Mouse (Mus musculus) forebrain, embryonic 14.5 days (tissue): Measurements from ENCODE around the gene Tnk2. TPM values are rescaled to one million over a fixed set of nuclear protein-coding genes. Genes with fewer than 3 reads are reported as not detected.

ENCODE experiments used
- ATAC-seq: fragments of 200-750 bp; cut with Nextera tagmentation; 2 replicates; pipeline ENCODE4 v1.8.0; 2017; ENCODE audit warnings: mild to moderate bottlenecking, moderate library complexity
- DNase-seq: peaks from one replicate; pipeline ENCODE4 v3.0.0-alpha.2; 2015; ENCODE audit warnings: low spot score
- H3K27ac ChIP-seq: fragments of 300-500 bp; sonication (generic); 2 replicates; pipeline ENCODE4 v1.5.1; 2014; ENCODE audit warnings: low read depth, mild to moderate bottlenecking, control low read depth, low read length, moderate library complexity
- H3K27me3 ChIP-seq: fragments of 300-500 bp; sonication (generic); replicated peaks from 2 replicates; pipeline ENCODE4 v1.6.1; 2014; ENCODE audit warnings: low read length, control low read depth, mixed read lengths; ENCODE audit not compliant: control insufficient read depth, insufficient read depth
- H3K36me3 ChIP-seq: fragments of 300-500 bp; sonication (generic); 2 replicates; pipeline ENCODE4 v1.6.1; 2014; ENCODE audit warnings: low read length, control low read depth; ENCODE audit not compliant: control insufficient read depth, insufficient read depth
- H3K4me1 ChIP-seq: fragments of 300-500 bp; sonication (generic); 2 replicates; pipeline ENCODE4 v1.6.1; 2014; ENCODE audit warnings: antibody characterized with exemption, low read length, control low read depth; ENCODE audit not compliant: control insufficient read depth, insufficient read depth
- H3K4me2 ChIP-seq: fragments of 300-500 bp; sonication (generic); 2 replicates; pipeline ENCODE4 v1.6.1; 2014; ENCODE audit warnings: mild to moderate bottlenecking, control low read depth, low read length
- H3K4me3 ChIP-seq: fragments of 300-500 bp; sonication (generic); 2 replicates; pipeline ENCODE4 v1.5.1; 2014; ENCODE audit warnings: low read depth, low read length, control low read depth
- H3K9ac ChIP-seq: fragments of 300-500 bp; sonication (generic); 2 replicates; pipeline ENCODE4 v1.6.1; 2014; ENCODE audit warnings: mild to moderate bottlenecking, low read length, control low read depth, moderate library complexity
- H3K9me3 ChIP-seq: fragments of 300-500 bp; sonication (generic); replicated peaks from 2 replicates; pipeline ENCODE4 v1.6.1; 2016; ENCODE audit warnings: low read length, control low read depth, mixed read lengths; ENCODE audit not compliant: control insufficient read depth
- WGBS: fragments of 180-500 bp; shearing (Covaris S2); extraction: QIAGEN DNeasy Blood & Tissue Kit; methylation state at CpG from one replicate; pipeline ENCODE4 v1.1.7; 2014; 5-methylcytosine and 5-hydroxymethylcytosine counted together
- polyA plus RNA-seq: library from polyadenylated mRNA; unstranded; fragments of >200 nt; fragmentation: Nextera tagmentation; extraction: Ambion mirVana; gene quantifications from 2 replicates; pipeline ENCODE4 v1.2.1, GENCODE M21; 2014

Tnk2 gene
- polyA plus RNA-seq, 1 experiment from 2014 or later, result 11.2 TPM

DNA sequence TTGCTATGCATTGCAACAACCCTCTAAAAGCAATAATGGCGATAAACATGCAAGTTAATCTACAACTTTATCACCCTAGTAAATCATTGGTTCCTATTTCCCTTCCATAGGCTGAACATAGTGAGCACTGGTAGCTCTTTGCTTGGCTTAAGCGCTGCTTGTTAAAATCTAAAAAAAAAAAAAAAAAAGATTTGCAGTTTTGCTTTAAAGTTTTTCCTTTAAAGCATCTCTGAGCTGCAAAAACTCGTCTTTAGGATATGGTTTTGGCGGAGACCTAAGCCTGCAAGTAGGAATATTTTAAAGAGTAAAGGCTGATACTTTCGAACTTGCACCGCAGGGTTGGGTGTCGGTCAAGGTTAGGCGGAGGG lies 35.3 kb upstream of the Tnk2 start:
- no peaks in the 10 kb centered on the region for H3K27me3 ChIP-seq
- DNase-seq (no peak), ATAC-seq (no peak)
- peak overlapping the region; percentile 95; the same call in 1 of the 2 replicates for H3K27ac ChIP-seq
- H3K4me1 ChIP-seq, result peaks cover 9% of the 10 kb centered on the region
- no peaks in the 10 kb centered on the region for H3K9me3 ChIP-seq
- WGBS, result 13% methylated on average over 8 of the region's 8 CpGs
- no peaks in the 10 kb centered on the region for H3K36me3 ChIP-seq
- peak overlapping the region; percentile 88 for H3K4me3 ChIP-seq
- peak overlapping the region; percentile 49 for H3K9ac ChIP-seq
- H3K4me2 ChIP-seq, result peak overlapping the region; percentile 68

DNA sequence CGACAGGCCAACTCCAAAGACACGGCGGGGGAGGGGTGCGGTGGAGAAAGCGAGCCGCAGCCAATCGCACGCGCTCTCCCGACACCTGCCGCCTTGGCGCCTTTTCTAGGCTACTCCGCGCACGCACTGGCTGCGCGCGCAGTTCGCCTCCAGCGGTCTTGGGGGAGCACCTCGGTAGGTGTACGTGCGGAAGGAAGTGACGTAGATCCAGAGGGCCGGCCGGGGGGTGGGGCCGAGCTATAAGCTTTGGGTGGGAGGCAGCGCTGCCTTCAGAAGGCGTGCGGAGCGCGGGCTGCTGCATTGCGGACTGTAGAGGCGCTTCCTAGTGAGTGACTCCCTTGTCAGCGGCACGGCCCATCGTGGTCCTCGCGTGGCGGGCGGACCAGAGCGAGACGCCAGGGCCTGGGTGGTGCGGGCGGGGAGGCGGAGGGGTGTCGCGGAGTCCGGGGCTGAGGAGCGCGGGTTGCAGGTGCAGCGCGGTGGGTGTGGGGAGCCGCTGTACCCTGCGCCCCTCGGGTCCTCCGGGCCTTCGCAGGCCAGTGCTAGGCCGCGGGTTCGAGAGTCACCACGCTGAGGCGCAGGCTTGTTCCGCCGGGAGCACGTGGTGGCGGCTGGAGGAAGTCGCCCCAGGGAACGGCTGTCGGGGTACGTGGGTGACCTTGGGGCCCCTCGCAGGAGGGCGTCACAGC lies 34.8 kb upstream of the Tnk2 start, which contains the start of gene Tfrc:
TSS of gene Tfrc (plus strand) at position 209 of the 689 bp plus-strand sequence.
- peak within 1 kb of the TSS; percentile 68 for H3K4me2 ChIP-seq
- under 1% methylated on average over 73 of the region's 73 CpGs for WGBS
- H3K27me3 ChIP-seq, result no peaks in the 10 kb centered on the region
- peak within 1 kb of the TSS; percentile 88 for H3K4me3 ChIP-seq
- peaks cover 9% of the 10 kb centered on the region for H3K4me1 ChIP-seq
- DNase-seq (peak; percentile 100), ATAC-seq (peak; percentile 99)
- H3K36me3 ChIP-seq, result no peaks in the 10 kb centered on the region; the same call in 1 of the 2 replicates
- no peaks in the 10 kb centered on the region for H3K9me3 ChIP-seq
- H3K27ac ChIP-seq, result peak within 1 kb of the TSS; percentile 95
- H3K9ac ChIP-seq, result peak within 1 kb of the TSS; percentile 88

DNA sequence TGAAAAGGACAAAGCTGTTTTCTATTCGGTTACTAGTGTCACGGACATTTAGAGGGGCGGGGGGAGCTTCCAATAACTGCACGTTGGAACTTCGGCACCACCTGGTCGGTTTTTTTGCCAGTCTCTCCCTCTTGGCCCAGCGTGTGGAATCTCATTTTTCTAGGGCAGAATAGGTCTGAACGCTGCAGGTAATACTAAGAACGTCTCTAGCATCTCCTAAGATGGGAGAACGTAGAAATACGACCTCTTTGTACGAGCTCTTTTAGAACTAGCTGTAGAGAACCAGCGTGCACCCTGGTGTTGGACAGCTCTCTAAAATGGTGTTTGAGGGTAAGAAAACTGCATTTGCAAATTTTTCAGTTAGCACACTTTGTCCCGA lies 34.3 kb upstream of the Tnk2 start:
- H3K36me3 ChIP-seq, result peaks cover 3% of the 10 kb centered on the region; the same call in 1 of the 2 replicates
- peaks cover 9% of the 10 kb centered on the region for H3K4me1 ChIP-seq
- no peaks in the 10 kb centered on the region for H3K27me3 ChIP-seq
- peak overlapping the region; percentile 95 for H3K27ac ChIP-seq
- H3K9me3 ChIP-seq, result no peaks in the 10 kb centered on the region
- peak overlapping the region; percentile 88 for H3K4me3 ChIP-seq
- 0% methylated on average over 14 of the region's 14 CpGs for WGBS
- peak overlapping the region; percentile 68 for H3K4me2 ChIP-seq
- DNase-seq (peak; percentile 47), ATAC-seq (no peak; the same call in 1 of the 2 replicates)
- peak overlapping the region; percentile 88 for H3K9ac ChIP-seq

DNA sequence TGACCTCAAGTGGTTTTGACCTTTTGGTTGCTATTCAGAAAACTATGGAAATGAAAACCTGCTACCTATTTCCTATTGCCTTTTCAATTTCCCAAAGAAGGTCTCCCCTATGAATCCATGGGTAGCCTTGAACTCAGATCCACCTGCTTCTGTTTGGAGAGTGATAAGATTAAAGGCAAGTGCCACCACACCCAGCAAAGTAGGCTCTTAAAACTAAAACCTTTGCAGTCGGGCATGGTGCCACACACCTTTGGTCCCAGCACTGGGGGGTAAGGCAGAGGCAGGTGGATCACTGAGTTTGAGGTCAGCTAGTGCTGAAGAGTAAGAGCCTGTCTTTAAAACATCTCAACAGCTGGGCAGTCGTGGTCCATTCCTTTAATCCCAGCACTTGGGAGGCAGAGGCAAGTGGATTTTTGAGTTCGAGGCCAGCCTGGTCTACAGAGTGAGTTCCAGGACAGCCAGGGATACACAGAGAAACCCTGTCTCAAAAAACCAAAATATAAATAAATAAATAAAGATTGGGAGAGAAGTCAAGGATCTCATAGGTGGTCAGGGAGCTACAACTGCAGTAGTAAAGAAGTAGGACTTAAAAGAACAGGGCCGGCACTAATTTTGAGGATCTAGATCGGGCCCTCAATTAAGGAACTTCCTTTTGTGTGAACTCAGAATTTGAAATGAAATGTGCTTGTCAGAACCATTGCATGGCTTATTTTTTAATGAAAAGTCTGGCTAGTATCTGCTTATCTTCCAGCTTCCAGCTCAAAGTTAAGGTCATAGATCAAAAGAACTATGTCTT lies 33.0 kb upstream of the Tnk2 start:
- Histone ChIP-seq H3K4me1 (peaks cover 9% of the 10 kb centered on the region), H3K9me3 (no peaks in the 10 kb centered on the region), H3K4me2 (peak overlapping the region; percentile 68), H3K27ac (no peak overlapping the region), H3K4me3 (peak overlapping the region; percentile 88), H3K36me3 (peaks cover 15% of the 10 kb centered on the region), H3K9ac (peak overlapping the region; percentile 88; the same call in 1 of the 2 replicates), H3K27me3 (no peaks in the 10 kb centered on the region)
- WGBS, result 70% methylated on average over 5 of the region's 5 CpGs
- no peak for DNase-seq
- ATAC-seq, result no peak

DNA sequence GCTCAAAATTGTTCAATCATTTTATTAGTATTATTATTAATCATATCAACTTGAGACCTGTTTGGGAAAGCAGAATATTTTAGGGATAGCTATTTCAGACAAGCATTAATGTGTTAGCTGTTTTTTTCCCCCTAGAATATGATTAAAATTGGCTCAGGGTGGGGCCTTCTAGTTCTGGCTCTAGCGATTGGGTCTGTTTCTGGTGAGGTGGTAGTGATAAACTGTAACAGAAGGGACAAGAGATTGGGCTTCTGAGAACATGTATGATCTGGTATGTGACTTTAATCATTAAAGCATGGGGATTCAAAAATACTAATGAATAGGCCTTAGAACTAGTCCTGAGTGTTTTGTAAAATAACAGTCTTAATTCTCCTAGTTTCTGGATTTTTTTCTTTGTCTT lies 31.6 kb upstream of the Tnk2 start:
- no peak overlapping the region for H3K27ac ChIP-seq
- no peak overlapping the region for H3K4me2 ChIP-seq
- H3K9me3 ChIP-seq, result no peaks in the 10 kb centered on the region
- no peak overlapping the region for H3K4me3 ChIP-seq
- peaks cover 9% of the 10 kb centered on the region for H3K4me1 ChIP-seq
- H3K27me3 ChIP-seq, result no peaks in the 10 kb centered on the region
- WGBS, result 78% methylated on average over 1 of the region's 1 CpGs
- no peak overlapping the region for H3K9ac ChIP-seq
- H3K36me3 ChIP-seq, result peaks cover 28% of the 10 kb centered on the region
- ATAC-seq (no peak), DNase-seq (no peak)

DNA sequence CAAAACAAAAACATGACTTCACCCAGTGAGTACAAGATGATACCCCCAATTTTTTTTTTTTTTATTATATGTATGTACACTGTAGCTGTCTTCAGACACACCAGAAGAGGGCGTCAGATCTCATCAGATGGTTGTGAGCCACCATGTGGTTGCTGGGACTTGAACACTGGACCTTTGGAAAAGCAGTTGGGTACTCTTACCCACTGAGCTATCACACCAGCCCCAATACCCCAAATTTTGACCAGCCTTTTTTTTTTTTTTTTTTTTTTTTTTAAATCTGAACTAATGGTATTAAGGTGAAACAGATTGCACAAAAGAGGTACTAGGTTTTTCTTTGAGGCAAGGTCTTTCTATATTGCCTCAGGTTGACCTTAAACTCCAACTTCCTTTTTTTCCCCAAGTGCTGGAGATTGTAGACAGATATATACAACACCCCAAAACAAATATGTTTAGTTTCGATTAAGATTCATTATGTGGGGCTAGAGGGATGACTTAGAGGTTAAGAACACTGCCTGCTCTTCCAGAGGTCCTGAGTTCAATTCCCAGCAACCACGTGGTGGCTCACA lies 30.3 kb upstream of the Tnk2 start:
- Histone ChIP-seq H3K27ac (no peak overlapping the region), H3K27me3 (no peaks in the 10 kb centered on the region)
- WGBS, result 80% methylated on average over 3 of the region's 3 CpGs

DNA sequence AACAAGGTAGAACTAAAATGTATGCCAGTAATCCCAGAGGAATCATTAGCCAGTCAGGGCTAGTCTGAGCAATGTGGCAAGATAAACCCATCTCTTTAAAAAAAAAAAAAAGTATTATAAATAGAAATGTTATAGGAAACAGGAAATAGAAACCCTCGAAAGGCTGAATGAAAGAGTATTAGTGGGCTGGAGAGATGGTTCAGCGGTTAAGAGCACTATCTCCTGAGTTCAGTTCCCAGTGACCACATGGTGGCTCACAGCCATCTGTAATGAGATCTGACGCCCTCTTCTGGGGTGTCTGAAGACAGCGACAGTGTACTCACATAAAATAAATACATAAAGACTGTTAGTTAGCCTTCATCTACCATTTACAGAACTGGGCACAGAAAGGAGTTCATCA lies 29.6 kb upstream of the Tnk2 start:
- DNase-seq (no peak), ATAC-seq (no peak)
- H3K27me3 ChIP-seq, result no peaks in the 10 kb centered on the region
- no peak overlapping the region for H3K4me3 ChIP-seq
- no peak overlapping the region for H3K27ac ChIP-seq
- H3K4me1 ChIP-seq, result peaks cover 9% of the 10 kb centered on the region
- H3K4me2 ChIP-seq, result no peak overlapping the region
- peaks cover 40% of the 10 kb centered on the region for H3K36me3 ChIP-seq
- WGBS, result 65% methylated on average over 4 of the region's 4 CpGs
- no peak overlapping the region for H3K9ac ChIP-seq
- H3K9me3 ChIP-seq, result no peaks in the 10 kb centered on the region

More for the DNA sequence above, 30.3 kb upstream of the Tnk2 start:
- H3K9me3 ChIP-seq, result no peaks in the 10 kb centered on the region
- H3K4me1 ChIP-seq, result peaks cover 9% of the 10 kb centered on the region
- H3K4me2 ChIP-seq, result no peak overlapping the region
- ATAC-seq, result no peak
- DNase-seq, result no peak
- H3K4me3 ChIP-seq, result no peak overlapping the region
- H3K9ac ChIP-seq, result no peak overlapping the region
- peaks cover 38% of the 10 kb centered on the region for H3K36me3 ChIP-seq

DNA sequence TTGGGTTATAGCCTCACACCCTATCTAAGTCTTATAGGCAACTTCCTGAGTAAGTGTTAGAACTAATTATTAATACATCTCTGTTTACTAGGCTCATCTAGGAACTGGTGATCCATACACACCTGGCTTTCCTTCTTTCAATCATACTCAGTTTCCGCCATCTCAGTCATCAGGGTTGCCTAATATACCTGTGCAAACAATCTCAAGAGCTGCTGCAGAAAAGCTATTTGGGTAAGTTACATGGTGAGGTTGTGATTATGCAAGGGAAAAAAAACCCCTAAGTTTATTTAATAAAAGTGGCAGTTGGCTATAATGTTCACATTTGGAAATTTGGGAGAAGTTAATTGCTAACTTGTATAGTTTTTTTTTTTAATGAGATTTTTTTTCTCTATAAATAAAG lies 24.7 kb upstream of the Tnk2 start:
- Histone ChIP-seq H3K36me3 (peaks cover 81% of the 10 kb centered on the region), H3K4me3 (no peak overlapping the region), H3K27me3 (no peaks in the 10 kb centered on the region), H3K4me2 (no peak overlapping the region), H3K27ac (no peak overlapping the region), H3K9me3 (no peaks in the 10 kb centered on the region), H3K4me1 (no peaks in the 10 kb centered on the region), H3K9ac (no peak overlapping the region)
- DNase-seq (no peak), ATAC-seq (no peak)
- WGBS, result 95% methylated on average over 1 of the region's 1 CpGs
